30 mouse cellular contexts compared by ENCODE assay signal in the genomic region with DNA sequence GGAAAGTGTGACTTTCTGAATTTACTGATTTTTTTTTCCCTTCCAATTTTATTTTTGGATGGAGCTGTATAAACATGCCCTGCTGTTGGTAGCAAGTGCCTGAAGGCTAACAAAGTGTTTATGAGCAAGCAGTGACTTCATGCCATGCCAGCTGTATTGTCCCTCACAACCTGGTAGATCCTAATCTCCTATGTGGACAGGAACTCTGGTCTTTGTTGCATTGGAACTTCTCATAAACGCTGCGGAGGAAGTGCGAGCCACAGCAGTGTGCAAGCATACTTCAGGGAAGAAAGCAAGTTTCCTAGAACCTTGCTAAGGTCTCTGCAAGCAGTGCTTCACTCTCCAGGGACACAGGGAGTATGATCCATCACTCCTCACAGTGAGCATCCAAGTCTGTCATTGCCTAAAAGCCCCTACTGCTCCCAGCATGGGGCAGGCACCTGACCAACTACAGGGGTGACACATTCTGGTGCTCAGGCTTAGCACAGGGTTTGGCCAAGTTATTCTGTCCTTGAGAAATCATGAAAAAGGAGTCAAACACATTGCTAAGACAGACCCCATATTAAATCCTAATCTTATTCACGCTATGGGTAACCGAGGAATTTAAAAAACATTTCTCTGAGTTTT.
A peak's percentile ranks its signal among the peaks of the same experiment; 100 is the strongest.
DNase-seq lines count a peak whose midpoint lies in the region; ATAC-seq lines count a peak whose summit lies in the region.
"Had no signal": no experiment of that assay in that cellular context is flagged by ENCODE, and none has a peak within 500 bp of the region (broad histone marks: within the 10 kb centered on the region; RNA-seq: fewer than 3 reads in every experiment).

No protein-coding gene starts in this region.

- peak; percentile 34; the same call in 1 of the 2 replicates for ATAC-seq in lung, embryonic 16.5 days (ENCODE audit: low read depth)
- ATAC-seq: forebrain, embryonic 16.5 days; hindbrain, postnatal 0 days; intestine, embryonic 16.5 days; midbrain, embryonic 15.5 days had no signal

- no peak overlapping the region for H3K27ac ChIP-seq in lung, embryonic 16.5 days (ENCODE audit: low read length)
- H3K27ac ChIP-seq: heart, embryonic 10.5 days; hindbrain, embryonic 12.5 days; hindbrain, postnatal 0 days; kidney, postnatal 0 days; limb, embryonic 12.5 days; liver, embryonic 15.5 days; macrophage; midbrain, embryonic 10.5 days; midbrain, embryonic 15.5 days; neural tube, embryonic 15.5 days had no signal

- H3K36me3 ChIP-seq in lung, embryonic 16.5 days (ENCODE audit: control insufficient read depth, insufficient read depth, low read length) = no peaks in the 10 kb centered on the region
- H3K36me3 ChIP-seq: heart, embryonic 10.5 days; hindbrain, embryonic 12.5 days; limb, embryonic 12.5 days; liver, embryonic 15.5 days; midbrain, embryonic 10.5 days; midbrain, embryonic 15.5 days; neural tube, embryonic 15.5 days had no signal

- H3K27me3 ChIP-seq in lung, embryonic 16.5 days (ENCODE audit: control insufficient read depth, insufficient read depth, low read depth, low read length) = no peaks in the 10 kb centered on the region
- H3K27me3 ChIP-seq: hindbrain, embryonic 12.5 days; limb, embryonic 12.5 days; liver, embryonic 15.5 days; midbrain, embryonic 15.5 days; neural tube, embryonic 15.5 days had no signal

- no peak overlapping the region for H3K9ac ChIP-seq in lung, embryonic 16.5 days (ENCODE audit: low read length)
- H3K9ac ChIP-seq: hindbrain, embryonic 12.5 days; limb, embryonic 12.5 days; liver, embryonic 15.5 days; midbrain, embryonic 15.5 days; neural tube, embryonic 15.5 days had no signal

- H3K9me3 ChIP-seq in lung, embryonic 16.5 days (ENCODE audit: control insufficient read depth, low read length) = no peaks in the 10 kb centered on the region
- H3K9me3 ChIP-seq: heart, embryonic 10.5 days; hindbrain, embryonic 12.5 days; limb, embryonic 12.5 days; liver, embryonic 15.5 days; midbrain, embryonic 10.5 days; midbrain, embryonic 15.5 days; neural tube, embryonic 15.5 days had no signal

- H3K4me1 ChIP-seq in lung, embryonic 16.5 days (replicated peaks; ENCODE audit: control insufficient read depth, insufficient read depth, low read length) = no peaks in the 10 kb centered on the region
- H3K4me1 ChIP-seq: heart, embryonic 10.5 days; hindbrain, embryonic 12.5 days; limb, embryonic 12.5 days; liver, embryonic 15.5 days; midbrain, embryonic 10.5 days; midbrain, embryonic 15.5 days; neural tube, embryonic 15.5 days had no signal

- no peak overlapping the region for H3K4me3 ChIP-seq in lung, embryonic 16.5 days (ENCODE audit: low read length)
- H3K4me3 ChIP-seq: erythroblast, embryonic 14.5 days; heart, embryonic 10.5 days; hindbrain, embryonic 12.5 days; limb, embryonic 12.5 days; liver, embryonic 15.5 days; midbrain, embryonic 10.5 days; midbrain, embryonic 15.5 days; neural tube, embryonic 15.5 days had no signal

- DNase-seq in cerebellum, postnatal 25 days = peak; percentile 27 to 55
- no peak for DNase-seq in cerebellum, adult 9-11 months
- DNase-seq in lung, postnatal 36 days = peak; percentile 24
- DNase-seq in frontal cortex, postnatal 14 days (ENCODE audit: low spot score in 2 of 2) = no peak
- DNase-seq in kidney, postnatal 25 days = no peak
- DNase-seq in embryo, embryonic 9.5 days (ENCODE audit: extremely low spot score) = no peak
- DNase-seq: adrenal gland, postnatal 14 days; cerebellum, adult 11 months; gastrocnemius, postnatal 14 days; heart, adult 11 months; heart, postnatal 36 days; kidney, adult 8-10 months; layer of hippocampus, postnatal 36 days; spleen, adult 18-20 months; thymus, adult 18-20 months; thymus, postnatal 25 days had no signal

- 79% methylated on average over 5 of the region's 5 CpGs for WGBS in lung, embryonic 16.5 days

- no peak overlapping the region for H3K4me2 ChIP-seq in lung, embryonic 16.5 days (ENCODE audit: low read depth, low read length)
- H3K4me2 ChIP-seq: hindbrain, embryonic 12.5 days; limb, embryonic 12.5 days; liver, embryonic 15.5 days; midbrain, embryonic 15.5 days; neural tube, embryonic 15.5 days had no signal

Comparison
In these comparisons a context has a peak if more than half of its experiments do, and no peak if none do; other contexts are left out.
1. DNase-seq: peak in cerebellum, postnatal 25 days (2 of 2) and lung, postnatal 36 days (single experiment); none in cerebellum, adult 9-11 months (single experiment), frontal cortex, postnatal 14 days (0 of 2), kidney, postnatal 25 days (0 of 2) and embryo, embryonic 9.5 days (single experiment).